Mouse (Mus musculus): ENCODE data around the gene Mmd2. TPM values are rescaled to one million over a fixed set of nuclear protein-coding genes. Genes with fewer than 3 reads are reported as not detected.

Gene Mmd2
- polyA plus RNA-seq, 1 experiment, result 96.9 TPM

DNA sequence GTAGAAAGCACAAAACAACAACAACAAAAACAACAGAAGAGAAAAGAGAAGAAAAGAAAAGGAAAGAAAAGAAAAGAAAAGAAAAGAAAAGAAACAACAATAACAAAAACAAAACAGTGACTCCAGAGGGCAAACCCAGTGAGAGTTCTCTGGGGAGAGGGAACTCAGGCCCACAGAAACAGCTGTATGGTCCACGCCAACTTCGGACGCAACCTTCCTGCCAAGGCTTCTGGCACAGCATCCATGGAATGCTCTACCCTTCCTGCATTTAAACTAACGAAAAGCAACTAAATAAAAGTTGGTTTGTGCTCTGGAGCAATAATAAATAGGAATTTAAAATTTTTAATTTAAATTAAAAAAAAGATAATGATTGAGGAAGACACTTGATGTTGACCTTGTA, 51.9 kb downstream of the Mmd2 start:
- no peak overlapping the region for H3K27ac ChIP-seq (ENCODE audit: insufficient read depth, low read length)
- TF ChIP-seq POLR2A (IDR thresholded peaks at IDR 0.05; ENCODE audit: extremely low read depth, insufficient read depth, low read length) (no peak), CTCF (IDR thresholded peaks at IDR 0.05; ENCODE audit: extremely low read depth, insufficient read depth, low read length) (no peak)
- no peak overlapping the region for H3K4me3 ChIP-seq (ENCODE audit: insufficient read depth, low read length)
- H3K4me1 ChIP-seq (ENCODE audit: control insufficient read depth, insufficient read depth, low read length), result no peaks in the 10 kb centered on the region

DNA sequence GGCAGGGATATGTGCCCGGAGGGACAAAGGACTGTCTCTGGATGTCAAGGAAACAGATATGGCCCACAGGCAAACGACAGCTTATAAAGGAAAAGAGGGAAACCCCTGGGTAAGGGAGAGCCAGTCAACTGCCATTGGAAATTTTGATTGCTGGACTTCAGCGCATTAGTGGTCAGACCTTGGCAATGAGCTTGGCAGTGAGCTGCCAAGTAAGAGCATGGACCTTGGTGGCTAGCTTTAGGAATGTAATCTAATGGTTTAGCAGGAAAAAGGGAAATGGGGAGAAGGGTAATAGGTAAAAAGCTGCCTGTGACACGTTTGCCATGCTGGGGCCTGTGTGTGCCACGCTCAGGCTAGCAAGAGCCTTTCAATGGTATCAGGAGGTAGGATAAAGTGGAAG, 52.7 kb downstream of the Mmd2 start:
- no peak for TF ChIP-seq POLR2A (IDR thresholded peaks at IDR 0.05; ENCODE audit: extremely low read depth, insufficient read depth, low read length)
- no peak for TF ChIP-seq CTCF (IDR thresholded peaks at IDR 0.05; ENCODE audit: extremely low read depth, insufficient read depth, low read length)
- Histone ChIP-seq H3K4me3 (ENCODE audit: insufficient read depth, low read length) (no peak overlapping the region), H3K4me1 (ENCODE audit: control insufficient read depth, insufficient read depth, low read length) (no peaks in the 10 kb centered on the region), H3K27ac (ENCODE audit: insufficient read depth, low read length) (no peak overlapping the region)

DNA sequence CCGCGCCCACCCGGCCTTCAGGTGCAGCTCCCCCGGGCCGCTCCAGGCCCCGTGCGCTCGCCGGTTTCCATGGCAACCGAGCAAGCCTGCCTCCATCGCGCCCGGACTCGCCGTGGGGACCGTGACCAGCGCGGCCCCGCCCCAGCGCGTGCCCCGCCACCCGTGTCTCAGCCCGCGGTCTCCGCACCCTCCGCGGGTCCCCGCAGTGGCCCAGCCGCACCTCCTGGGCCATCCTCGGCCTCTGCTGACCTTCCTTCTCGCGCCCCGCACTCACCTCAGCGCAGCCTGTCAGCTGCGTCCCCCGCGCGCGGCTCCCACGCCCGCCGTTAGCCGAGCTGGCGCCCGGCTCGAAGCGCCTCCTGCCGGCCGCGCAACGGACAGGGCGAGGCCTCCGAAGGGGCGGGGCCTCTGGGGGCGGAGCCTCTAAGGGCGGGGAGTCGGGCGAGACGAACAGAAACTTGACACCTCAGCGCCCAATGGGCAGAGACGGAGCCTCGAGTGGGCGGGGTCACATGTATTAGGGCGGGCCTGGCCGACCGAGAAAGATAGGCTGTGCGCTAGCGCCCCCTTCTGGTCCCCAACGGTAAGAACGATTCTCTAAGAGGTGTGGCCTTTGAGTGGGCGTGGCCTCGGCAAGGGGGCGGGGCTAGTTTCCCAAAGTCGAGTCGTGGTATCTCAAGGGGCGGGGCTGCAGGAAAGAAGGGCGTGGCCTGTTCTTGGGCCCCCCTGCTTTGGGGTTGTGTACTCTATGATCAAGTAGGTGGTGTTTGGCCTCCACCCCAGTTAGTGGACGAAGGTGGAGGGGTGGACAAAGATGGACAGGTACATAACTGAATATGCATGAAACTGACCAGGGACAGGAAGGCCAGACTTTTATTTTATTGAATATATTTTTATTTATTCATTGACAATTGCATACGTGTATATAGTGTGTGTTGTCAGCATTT, 57.6 kb downstream of the Mmd2 start, which contains the start of gene Radil:
Radil (minus strand) TSS at position 393 of the 947 bp plus-strand sequence.
- no peaks in the 10 kb centered on the region; the same call in 1 of the 2 replicates for H3K4me1 ChIP-seq (ENCODE audit: control insufficient read depth, insufficient read depth, low read length)
- peak within 1 kb of the TSS; percentile 91 for H3K27ac ChIP-seq (ENCODE audit: insufficient read depth, low read length)
- H3K4me3 ChIP-seq (ENCODE audit: insufficient read depth, low read length), result peak within 1 kb of the TSS; percentile 55
- peak; percentile 81 for TF ChIP-seq CTCF (IDR thresholded peaks at IDR 0.05; ENCODE audit: extremely low read depth, insufficient read depth, low read length)
- TF ChIP-seq POLR2A (IDR thresholded peaks at IDR 0.05; ENCODE audit: extremely low read depth, insufficient read depth, low read length), result 0 out of 2 replicates have a peak, but pooled peaks have one; percentile 34

DNA sequence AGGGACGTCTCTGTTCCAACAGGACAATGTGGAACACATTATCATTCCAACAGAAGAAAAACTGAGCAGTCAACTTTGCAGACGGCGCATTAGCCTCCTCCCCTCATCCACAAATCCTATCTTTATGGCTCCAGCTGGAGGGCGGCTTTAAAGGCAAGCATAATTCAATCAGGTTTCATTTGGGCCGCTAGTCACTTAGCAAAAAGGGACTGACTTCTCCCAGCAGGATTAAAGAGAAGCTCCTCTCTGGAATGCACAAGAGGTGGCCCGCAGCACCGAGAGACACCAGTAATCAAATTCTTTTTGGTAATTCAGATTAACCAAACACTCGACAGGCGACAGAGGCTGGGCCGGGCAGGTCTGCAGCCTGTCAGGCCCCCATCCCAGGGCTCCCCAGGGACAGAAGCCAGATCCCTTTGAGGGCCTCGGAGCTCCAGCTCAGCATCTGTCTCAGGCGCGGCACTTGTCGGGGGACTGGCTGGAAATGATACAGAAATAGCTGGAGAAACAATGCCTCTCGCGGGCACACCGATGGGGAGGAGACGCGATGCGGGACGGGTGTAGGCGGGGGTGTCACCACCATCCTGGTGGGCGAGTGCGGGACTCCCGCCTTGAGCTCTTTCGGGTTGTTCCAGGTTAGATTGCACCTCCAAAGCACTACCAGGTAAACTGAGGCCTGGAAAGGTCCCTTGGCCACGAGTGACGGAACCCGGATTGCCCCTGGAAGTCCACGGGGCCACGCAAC, 58.5 kb downstream of the Mmd2 start:
- H3K4me3 ChIP-seq (ENCODE audit: insufficient read depth, low read length), result peak overlapping the region; percentile 55
- no peaks in the 10 kb centered on the region; the same call in 1 of the 2 replicates for H3K4me1 ChIP-seq (ENCODE audit: control insufficient read depth, insufficient read depth, low read length)
- TF ChIP-seq CTCF (IDR thresholded peaks at IDR 0.05; ENCODE audit: extremely low read depth, insufficient read depth, low read length) (no peak), POLR2A (IDR thresholded peaks at IDR 0.05; ENCODE audit: extremely low read depth, insufficient read depth, low read length) (no peak)
- H3K27ac ChIP-seq (ENCODE audit: insufficient read depth, low read length), result peak overlapping the region; percentile 91

DNA sequence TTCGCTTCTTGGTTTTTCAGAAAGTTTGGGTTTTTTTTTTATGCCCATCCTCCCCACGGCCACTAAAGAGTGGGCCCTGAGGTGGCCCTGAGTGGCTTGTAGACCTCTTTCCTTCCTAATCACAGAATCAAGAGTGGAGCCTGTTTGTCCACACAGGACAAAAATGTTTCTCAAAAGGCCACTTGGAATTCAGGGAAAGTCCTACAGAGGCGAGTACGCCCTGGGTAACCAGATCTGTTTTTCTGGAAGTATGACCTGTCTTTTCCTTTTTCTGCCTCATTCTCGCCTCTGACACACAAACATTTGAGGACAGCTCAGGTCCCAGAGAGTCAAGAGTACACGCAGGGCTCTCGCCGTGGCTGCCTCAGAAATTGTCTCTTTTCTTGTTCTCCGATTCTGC, 59.2 kb downstream of the Mmd2 start:
- TF ChIP-seq CTCF (IDR thresholded peaks at IDR 0.05; ENCODE audit: extremely low read depth, insufficient read depth, low read length) (no peak), POLR2A (IDR thresholded peaks at IDR 0.05; ENCODE audit: extremely low read depth, insufficient read depth, low read length) (no peak)
- no peak overlapping the region for H3K27ac ChIP-seq (ENCODE audit: insufficient read depth, low read length)
- H3K4me3 ChIP-seq (ENCODE audit: insufficient read depth, low read length), result peak overlapping the region; percentile 55; the same call in 1 of the 2 replicates
- H3K4me1 ChIP-seq (ENCODE audit: control insufficient read depth, insufficient read depth, low read length), result no peaks in the 10 kb centered on the region; the same call in 1 of the 2 replicates

- Histone ChIP-seq H3K4me1 (ENCODE audit: control insufficient read depth, insufficient read depth, low read length) (no peaks in the 10 kb centered on the region; the same call in 1 of the 2 replicates), H3K27ac (ENCODE audit: insufficient read depth, low read length) (no peak overlapping the region), H3K4me3 (ENCODE audit: insufficient read depth, low read length) (no peak overlapping the region)
- TF ChIP-seq POLR2A (IDR thresholded peaks at IDR 0.05; ENCODE audit: extremely low read depth, insufficient read depth, low read length) (no peak), CTCF (IDR thresholded peaks at IDR 0.05; ENCODE audit: extremely low read depth, insufficient read depth, low read length) (no peak)
Observed at GRCm38 (mm10) chr5:142547066-142547465, 61.5 kb downstream of the Mmd2 start.

- TF ChIP-seq POLR2A (IDR thresholded peaks at IDR 0.05; ENCODE audit: extremely low read depth, insufficient read depth, low read length) (no peak), CTCF (IDR thresholded peaks at IDR 0.05; ENCODE audit: extremely low read depth, insufficient read depth, low read length) (no peak)
- no peak overlapping the region for H3K27ac ChIP-seq (ENCODE audit: insufficient read depth, low read length)
- no peak overlapping the region for H3K4me3 ChIP-seq (ENCODE audit: insufficient read depth, low read length)
- H3K4me1 ChIP-seq (ENCODE audit: control insufficient read depth, insufficient read depth, low read length), result no peaks in the 10 kb centered on the region; the same call in 1 of the 2 replicates
Observed at GRCm38 (mm10) chr5:142546344-142546743, 62.3 kb downstream of the Mmd2 start.

DNA sequence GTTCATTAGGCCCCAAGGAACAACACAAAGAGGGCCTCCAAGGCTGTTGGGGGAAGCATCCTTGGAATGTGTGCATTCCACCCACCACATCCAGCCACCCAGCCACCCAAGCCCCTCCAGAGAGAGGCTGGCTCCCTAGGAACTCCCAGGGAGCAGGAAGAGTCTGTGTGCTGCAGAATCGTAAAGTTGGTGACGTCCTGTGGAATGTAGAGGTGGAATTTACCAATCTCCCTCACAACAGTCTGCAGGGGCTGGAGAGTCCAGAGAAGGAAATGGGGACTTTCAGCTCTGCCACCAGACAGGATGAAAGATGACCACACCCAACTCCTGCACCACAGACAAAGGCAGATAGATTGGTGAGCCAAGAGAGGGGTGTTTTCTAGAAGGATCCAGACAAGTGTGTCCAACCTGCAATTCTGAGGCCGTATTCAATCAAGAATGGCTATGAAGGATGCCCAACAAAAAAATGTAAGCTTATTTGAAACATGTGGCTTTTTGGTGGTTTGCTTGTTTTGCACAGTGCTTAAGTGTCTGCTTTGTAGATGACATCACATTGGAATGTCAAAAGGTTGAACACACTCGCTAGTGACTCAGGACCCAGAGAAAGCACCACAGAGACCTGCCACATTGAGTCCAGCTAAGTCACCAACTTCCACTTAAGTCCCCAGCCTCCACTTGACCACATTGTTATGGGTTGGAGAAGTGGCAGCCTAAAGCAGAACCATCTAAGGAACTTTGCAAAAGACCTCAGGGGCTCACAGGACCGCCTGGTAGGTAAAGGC, 63.4 kb downstream of the Mmd2 start:
- Histone ChIP-seq H3K27ac (ENCODE audit: insufficient read depth, low read length) (no peak overlapping the region), H3K4me3 (ENCODE audit: insufficient read depth, low read length) (no peak overlapping the region), H3K4me1 (ENCODE audit: control insufficient read depth, insufficient read depth, low read length) (no peaks in the 10 kb centered on the region; the same call in 1 of the 2 replicates)
- TF ChIP-seq CTCF (IDR thresholded peaks at IDR 0.05; ENCODE audit: extremely low read depth, insufficient read depth, low read length), result no peak
- TF ChIP-seq POLR2A (IDR thresholded peaks at IDR 0.05; ENCODE audit: extremely low read depth, insufficient read depth, low read length), result no peak

- Histone ChIP-seq H3K4me1 (ENCODE audit: control insufficient read depth, insufficient read depth, low read length) (no peaks in the 10 kb centered on the region), H3K27ac (ENCODE audit: insufficient read depth, low read length) (no peak overlapping the region), H3K4me3 (ENCODE audit: insufficient read depth, low read length) (no peak overlapping the region)
- no peak for TF ChIP-seq POLR2A (IDR thresholded peaks at IDR 0.05; ENCODE audit: extremely low read depth, insufficient read depth, low read length)
- no peak for TF ChIP-seq CTCF (IDR thresholded peaks at IDR 0.05; ENCODE audit: extremely low read depth, insufficient read depth, low read length)
Observed at GRCm38 (mm10) chr5:142537286-142537685, 71.3 kb downstream of the Mmd2 start.

All from cortical plate, adult 2 months (tissue).